Mouse (Mus musculus) layer of hippocampus, postnatal 10 days (tissue): ENCODE measurements around the gene Zdhhc4. TPM values are rescaled to one million over a fixed set of nuclear protein-coding genes. Genes with fewer than 3 reads are reported as not detected.

Source experiments
- DNase-seq, 2 experiments: peaks; one replicate each; pipeline ENCODE4 v3.0.0; 2021; ENCODE audit warnings: low spot score in 2 of 2
- long read RNA-seq: library from polyadenylated mRNA; stranded (forward); transcript quantifications from one replicate; pipeline ENCODE4 v2.0.0, GENCODE M21; 2023
- total RNA-seq, 2 experiments: library from RNA; stranded (reverse); gene quantifications; 2 replicates each; pipeline ENCODE4 v1.2.3; 2021

Gene Zdhhc4
- 10 to 100 TPM; 48.0 to 51.5 TPM for total RNA-seq
- long read RNA-seq, transcript Zdhhc4-201 (8 exons, 1,364 nt) = major isoform, 38 of 58 reads
- long read RNA-seq, partial matches to known transcripts = 2 of 58 reads
- long read RNA-seq, other reads (novel, unspliced or antisense) = 16 of 58 reads

DNA sequence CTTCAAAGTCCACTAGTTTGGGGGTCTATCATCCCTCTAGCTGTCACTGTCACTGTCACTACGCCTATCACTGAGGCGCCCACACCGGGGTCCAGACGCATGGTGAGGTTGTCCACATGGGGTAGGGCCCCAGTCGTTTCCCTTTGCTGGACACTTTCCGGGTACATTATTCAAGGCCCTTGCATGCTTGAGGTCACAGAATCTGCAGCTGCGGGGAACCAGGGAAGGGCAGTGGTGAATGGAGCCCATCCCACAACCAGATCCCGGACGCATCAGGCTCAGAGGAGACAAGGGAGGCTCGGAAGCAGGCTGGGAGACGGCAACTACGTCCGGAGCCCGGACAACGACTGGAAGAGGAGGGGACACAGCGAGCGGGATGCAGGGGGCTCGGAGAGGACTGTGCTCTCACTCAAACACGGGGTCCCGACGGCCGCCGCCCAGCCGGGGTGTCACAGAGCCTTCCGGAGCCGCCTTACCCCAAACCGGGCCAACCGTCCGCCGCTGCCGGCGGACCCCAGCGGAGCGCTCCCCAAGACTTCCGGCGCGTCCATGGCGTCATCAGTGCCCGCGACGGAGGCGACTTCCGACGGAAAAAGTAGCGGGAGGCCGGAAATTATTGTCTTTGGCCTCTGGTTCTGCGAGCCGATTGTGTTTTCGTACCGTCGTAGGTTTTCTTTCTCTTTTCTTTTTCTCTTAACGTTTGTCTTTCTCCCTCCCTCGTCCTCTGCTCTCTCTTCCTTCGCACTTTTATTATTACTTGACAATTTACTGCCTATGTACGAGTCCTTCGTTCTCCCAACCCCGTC is at the start of gene Zdhhc4:
Zdhhc4 (minus strand) TSS at position 567 of the 806 bp plus-strand sequence.
- peak; percentile 93 for DNase-seq

- DNase-seq = no peak
Measured at GRCm38 (mm10) chr5:143376156-143376555, 47.1 kb upstream of the Zdhhc4 start.

- peak; percentile 75 to 82 for DNase-seq
Measured at GRCm38 (mm10) chr5:143375242-143375641, 46.2 kb upstream of the Zdhhc4 start.

- DNase-seq = peak; percentile 21 to 36
Measured at GRCm38 (mm10) chr5:143372818-143373217, 43.8 kb upstream of the Zdhhc4 start.

DNA sequence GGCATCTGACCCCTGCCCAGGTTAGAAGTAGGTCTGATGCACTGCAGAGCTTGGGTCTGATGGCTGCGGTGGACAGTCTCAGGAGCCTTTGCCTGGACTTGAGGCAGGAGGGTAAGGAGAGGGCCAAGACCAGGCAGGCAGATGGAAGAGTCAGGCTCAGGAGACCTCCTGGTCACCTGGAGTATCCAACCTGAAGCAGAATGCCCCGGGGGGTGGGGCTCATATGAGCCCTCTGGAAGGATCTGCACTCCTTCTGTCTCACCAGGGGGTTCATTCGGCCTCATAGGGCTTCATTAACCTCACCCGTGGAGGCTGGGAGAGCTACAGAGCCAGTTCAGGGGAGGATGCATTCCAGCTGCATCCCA is 42.1 kb upstream of the Zdhhc4 start:
- no peak for DNase-seq

DNA sequence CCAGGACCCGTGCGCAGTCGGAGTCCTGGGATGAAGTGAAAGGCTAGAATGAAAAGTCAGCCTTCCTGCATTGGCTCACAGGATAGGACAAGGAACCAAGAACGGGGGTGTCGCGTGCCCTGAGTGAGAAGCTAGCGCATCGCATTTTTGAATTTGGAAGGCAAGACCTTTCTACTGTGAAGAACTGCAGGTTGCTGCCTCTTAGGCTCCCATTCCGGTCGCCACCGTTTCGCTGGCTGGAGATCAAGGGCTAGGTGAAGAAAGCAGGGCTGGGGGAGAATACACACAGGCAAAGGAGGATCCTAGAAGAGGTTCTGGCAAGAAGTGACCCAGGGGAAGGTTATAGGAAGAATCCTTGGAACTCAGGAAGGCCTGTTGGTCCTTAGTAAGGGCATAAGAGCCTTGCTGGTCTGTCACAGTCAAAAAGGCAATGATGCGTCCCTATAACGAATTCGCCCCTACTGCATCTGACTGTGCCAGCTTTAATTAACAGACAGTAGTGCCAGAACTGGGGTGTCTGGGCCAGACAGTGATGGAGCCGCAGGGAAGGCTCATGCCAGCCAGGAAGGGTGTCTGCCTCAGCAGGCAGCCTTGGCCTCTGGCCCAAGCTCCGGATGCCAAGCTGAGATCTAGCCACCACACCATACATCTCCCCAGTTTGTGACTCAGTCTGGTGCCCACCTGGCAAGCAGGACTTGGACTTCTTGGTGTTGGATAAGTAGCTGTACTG is 41.5 kb upstream of the Zdhhc4 start:
- DNase-seq = peak in 1 of 2 experiments; percentile 29

DNA sequence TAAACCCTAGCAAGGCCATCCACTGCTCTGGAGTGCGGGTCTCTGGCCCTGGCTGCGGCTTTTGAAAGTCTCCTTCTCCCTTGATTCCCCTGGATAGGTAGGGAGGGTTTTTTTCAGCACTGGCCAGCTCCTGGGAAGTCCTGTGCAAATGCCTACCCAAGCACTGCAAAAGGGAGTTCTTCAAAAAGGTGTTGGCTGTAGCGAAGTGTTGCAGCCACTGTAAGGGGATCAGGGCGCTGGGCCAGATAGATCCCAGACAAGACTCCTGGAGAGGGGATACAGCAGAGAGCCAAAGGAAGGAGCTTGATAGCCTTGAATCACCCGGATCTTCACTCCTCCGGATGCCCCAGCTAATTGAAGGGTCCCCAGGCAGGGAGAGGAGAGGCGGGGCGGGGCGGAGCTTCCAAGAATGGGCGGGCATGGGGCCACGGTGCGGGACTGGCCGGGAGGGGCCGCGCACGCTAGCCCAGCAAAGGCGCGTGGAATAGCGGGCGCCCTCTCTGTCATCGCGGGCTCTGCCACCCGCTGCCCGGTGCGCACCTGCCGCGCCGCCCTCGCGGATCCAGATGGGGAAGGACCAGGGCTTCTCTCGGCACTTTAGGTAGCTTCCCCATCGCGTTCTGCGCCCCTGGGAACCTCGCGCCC is 40.7 kb upstream of the Zdhhc4 start:
- DNase-seq = peak in 1 of 2 experiments; percentile 35

GRCm38 (mm10) chr5:143367931-143368330 is 38.9 kb upstream of the Zdhhc4 start:
- DNase-seq = no peak

DNA sequence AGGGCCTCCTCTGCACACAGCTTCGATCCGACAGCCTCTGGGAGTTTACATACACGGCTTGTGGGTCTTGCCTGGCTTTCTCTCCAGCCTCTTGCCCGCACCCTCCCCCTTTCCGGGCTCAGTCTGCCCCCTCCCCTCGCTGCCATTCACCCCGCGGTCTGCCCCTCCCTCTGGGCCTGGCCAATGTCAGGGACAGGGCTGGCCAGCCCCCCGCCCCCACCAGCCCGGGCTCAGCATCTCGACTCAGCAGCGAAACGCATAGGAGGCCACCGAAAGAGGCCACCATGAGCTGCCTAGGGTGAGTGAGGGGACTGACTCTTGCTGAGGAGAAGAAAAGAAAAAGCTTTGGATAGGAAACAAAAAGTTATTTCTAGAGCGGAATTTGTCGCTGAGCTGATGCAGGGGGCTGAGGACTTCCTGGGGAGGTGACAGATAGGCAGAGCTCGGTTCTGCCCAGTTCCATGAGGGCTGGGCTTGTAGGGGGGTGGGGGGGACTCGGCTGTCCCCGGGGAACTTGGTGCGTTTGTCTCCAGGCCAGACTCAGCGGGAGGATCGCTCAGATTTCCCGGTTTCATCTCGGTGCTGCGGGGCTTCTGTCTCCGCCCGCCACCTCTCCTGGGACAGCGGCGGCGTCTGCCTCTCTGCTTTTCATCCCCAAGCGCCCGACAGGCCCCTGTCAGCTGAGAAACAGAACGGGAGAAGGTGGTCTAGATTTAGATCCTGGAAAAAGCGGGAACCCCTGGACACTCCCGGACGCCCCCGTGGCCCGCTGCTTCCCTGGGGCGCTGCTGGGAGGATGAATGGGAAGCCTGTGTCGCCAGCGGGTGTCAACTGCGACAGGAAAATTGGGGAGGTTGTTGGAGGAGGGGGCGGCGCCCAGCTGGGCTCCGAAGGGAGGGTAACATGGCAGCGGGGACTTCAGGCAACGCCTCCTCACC is 34.9 kb upstream of the Zdhhc4 start:
- peak; percentile 35 to 60 for DNase-seq

DNA sequence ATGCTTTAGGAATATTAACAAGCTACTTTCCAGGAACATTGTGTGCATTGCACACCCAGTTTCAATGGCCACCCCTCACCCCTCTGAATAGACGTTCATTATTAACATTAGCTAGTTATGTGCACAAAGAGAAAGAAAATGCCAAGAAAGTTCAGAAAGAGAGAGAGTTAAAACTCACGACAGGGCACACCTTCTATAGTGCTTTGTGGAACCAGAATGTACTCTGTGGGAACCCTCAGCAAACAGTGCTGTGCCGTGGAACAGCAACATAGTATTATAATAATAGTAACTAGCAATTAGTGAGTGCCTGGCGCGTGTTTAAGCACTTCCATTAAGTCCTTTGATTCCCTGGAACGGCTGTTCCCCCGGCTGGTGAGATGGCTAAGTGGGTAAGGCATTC is 32.4 kb upstream of the Zdhhc4 start:
- peak in 1 of 2 experiments; percentile 18 for DNase-seq

GRCm38 (mm10) chr5:143360000-143360399 is 30.9 kb upstream of the Zdhhc4 start:
- DNase-seq = peak in 1 of 2 experiments; percentile 25

- no peak for DNase-seq
Measured at GRCm38 (mm10) chr5:143359263-143359662, 30.2 kb upstream of the Zdhhc4 start.

DNA sequence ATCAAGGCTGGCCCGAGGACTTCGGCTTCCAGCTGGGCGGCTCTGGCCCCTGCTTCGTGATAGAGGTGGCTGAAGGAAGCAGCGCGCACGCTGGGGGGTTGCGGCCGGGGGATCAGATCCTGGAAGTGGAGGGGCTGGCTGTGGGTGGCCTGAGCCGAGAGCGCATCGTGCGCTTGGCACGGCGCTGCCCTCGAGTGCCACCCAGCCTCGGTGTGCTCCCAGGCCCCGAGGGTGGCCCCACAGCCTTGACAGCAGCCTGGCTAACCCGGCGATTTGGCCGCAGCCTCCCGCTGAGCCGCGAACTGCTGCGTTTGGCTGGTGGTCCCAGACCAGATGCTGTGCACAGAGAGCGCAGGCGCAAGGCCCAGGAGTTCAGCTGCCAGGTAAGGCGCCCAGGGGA is 28.5 kb upstream of the Zdhhc4 start:
- peak in 1 of 2 experiments; percentile 17 for DNase-seq

GRCm38 (mm10) chr5:143356686-143357388 is 27.8 kb upstream of the Zdhhc4 start, which contains the start of gene Grid2ip:
Grid2ip (plus strand) TSS chr5:143357338.
- no peak for DNase-seq

DNA sequence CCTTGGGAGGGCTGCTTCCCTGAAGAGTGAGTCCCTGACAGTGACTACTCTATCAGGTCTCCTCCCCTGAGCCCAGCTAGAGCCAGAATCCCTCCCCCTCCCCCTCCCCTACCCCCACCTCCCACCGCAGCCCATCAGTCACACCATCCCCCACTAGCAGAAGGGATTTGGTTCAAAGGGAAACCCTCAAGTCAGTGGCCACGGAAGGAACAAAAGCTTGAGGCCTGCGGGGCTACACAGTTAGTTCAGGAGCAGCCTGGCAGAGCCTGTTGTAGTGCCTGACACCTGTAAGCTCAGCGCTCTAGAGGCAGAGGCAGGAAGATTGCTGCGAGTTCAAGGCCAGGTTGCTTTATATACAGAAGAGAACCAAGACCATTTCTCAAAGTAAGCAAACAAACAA is 27.0 kb upstream of the Zdhhc4 start:
- DNase-seq = no peak

DNA sequence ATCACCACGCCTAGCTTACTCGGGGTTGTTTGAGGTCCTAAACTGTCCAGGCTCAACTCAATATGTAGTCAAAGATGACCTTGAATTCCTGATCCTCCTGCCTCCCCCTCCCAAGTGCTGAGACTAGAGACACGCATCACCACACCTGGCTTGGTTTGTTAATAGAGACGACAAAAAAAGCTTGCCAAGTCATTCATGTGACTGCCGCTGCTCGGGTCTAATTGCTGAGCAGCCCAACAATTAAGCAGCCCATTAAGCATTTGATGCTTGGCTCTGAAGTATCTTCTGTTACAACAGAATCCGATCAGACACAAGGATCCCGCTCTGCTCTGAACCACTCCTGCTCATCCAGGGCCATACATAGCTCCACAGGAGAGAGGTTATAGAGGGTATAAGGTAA is 17.3 kb upstream of the Zdhhc4 start:
- DNase-seq = no peak

- DNase-seq = no peak
Measured at GRCm38 (mm10) chr5:143339603-143340002, 10.5 kb upstream of the Zdhhc4 start.

DNA sequence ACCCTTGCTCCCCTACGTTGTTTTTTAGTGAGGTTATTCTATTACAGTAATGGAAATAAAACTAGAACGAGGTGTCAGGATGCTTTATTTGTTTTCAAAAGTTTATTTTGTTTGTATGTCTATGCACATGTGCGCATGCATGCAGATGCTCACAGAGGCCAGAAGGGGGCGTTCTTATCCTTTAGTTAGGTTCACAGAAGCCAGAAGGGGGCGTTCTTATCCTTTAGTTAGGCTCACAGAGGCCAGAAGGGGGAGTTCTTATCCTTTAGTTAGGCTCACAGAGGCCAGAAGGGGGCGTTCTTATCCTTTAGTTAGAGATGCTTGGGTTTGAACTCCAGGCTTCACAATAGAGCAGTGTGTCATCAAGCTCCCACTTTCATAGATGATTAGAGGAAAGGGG is 7.5 kb upstream of the Zdhhc4 start:
- no peak for DNase-seq

GRCm38 (mm10) chr5:143335089-143335460 is 6.0 kb upstream of the Zdhhc4 start:
- no peak for DNase-seq
